Mouse (Mus musculus) MEL (cell line): ENCODE results near the gene Shq1. TPM values are rescaled to one million over a fixed set of nuclear protein-coding genes. Genes with fewer than 3 reads are reported as not detected.

Experiments
- DNase-seq: peaks from one replicate; pipeline ENCODE4 v3.0.0; 2011; ENCODE audit warnings: low read depth, low spot score
- H3K27ac ChIP-seq: 2 replicates; pipeline ENCODE4 v1.5.1; 2012; ENCODE audit warnings: low read depth, mild to moderate bottlenecking, control low read depth, low read length, moderate library complexity; ENCODE audit not compliant: control insufficient read depth
- H3K27me3 ChIP-seq, 2 experiments: fragments of 150-350 bp in 1 of 2; sonication (generic) in 1 of 2; 2 replicates each; pipeline ENCODE4 v1.6.1; 2012; ENCODE audit warnings: low read length in 2 of 2, mild to moderate bottlenecking in 2 of 2, improper control_type of control experiment in 1 of 2, moderate library complexity in 1 of 2; ENCODE audit not compliant: insufficient read depth in 2 of 2, control insufficient read depth in 1 of 2
- H3K36me3 ChIP-seq, 2 experiments: 2 replicates each; pipeline ENCODE4 v1.6.1; 2012 to 2014; ENCODE audit warnings: low read length in 2 of 2, improper control_type of control experiment in 1 of 2, inconsistent platforms in 1 of 2, mild to moderate bottlenecking in 1 of 2; ENCODE audit not compliant: insufficient read depth in 2 of 2, control insufficient read depth in 1 of 2
- H3K4me1 ChIP-seq, 2 experiments: fragments of 150-350 bp in 1 of 2; sonication (generic) in 1 of 2; 2 replicates each; pipeline ENCODE4 v1.6.1; 2012; ENCODE audit warnings: low read length in 2 of 2, improper control_type of control experiment in 1 of 2, mild to moderate bottlenecking in 1 of 2; ENCODE audit not compliant: insufficient read depth in 2 of 2, control insufficient read depth in 1 of 2
- H3K4me3 ChIP-seq, 2 experiments: fragments of 150-350 bp in 1 of 2; sonication (generic) in 1 of 2; 2 replicates each; pipeline ENCODE4 v1.5.1; 2012; ENCODE audit warnings: low read depth in 2 of 2, low read length in 2 of 2, mild to moderate bottlenecking in 2 of 2, moderate library complexity in 2 of 2, control low read depth in 1 of 2, improper control_type of control experiment in 1 of 2; ENCODE audit not compliant: control insufficient read depth in 1 of 2, insufficient read depth in 1 of 2
- H3K79me2 ChIP-seq: 2 replicates; pipeline ENCODE4 v1.6.1; 2012; ENCODE audit warnings: mild to moderate bottlenecking, low read length, moderate library complexity; ENCODE audit not compliant: control insufficient read depth, poor library complexity, insufficient read depth
- H3K9ac ChIP-seq: 2 replicates; pipeline ENCODE4 v1.6.1; 2012; ENCODE audit warnings: low read depth, mild to moderate bottlenecking, control low read depth, low read length, moderate library complexity; ENCODE audit not compliant: control insufficient read depth, poor library complexity, severe bottlenecking
- H3K9me3 ChIP-seq: fragments of 150-350 bp; sonication (generic); replicated peaks from 2 replicates; pipeline ENCODE4 v1.6.1; 2012; ENCODE audit warnings: mild to moderate bottlenecking, low read length, improper control_type of control experiment, moderate library complexity; ENCODE audit not compliant: insufficient read depth
- BHLHE40 ChIP-seq: IDR thresholded peaks from 2 replicates; pipeline ENCODE4 v1.6.1; 2012; ENCODE audit warnings: low read depth, mild to moderate bottlenecking, inconsistent platforms, low read length, improper control_type of control experiment, borderline replicate concordance
- CHD2 ChIP-seq: IDR thresholded peaks from 2 replicates; pipeline ENCODE4 v1.6.1; 2011; ENCODE audit warnings: low read length, improper control_type of control experiment
- CTCF ChIP-seq, 3 experiments: IDR thresholded peaks in 2 of 3; conservative IDR thresholded peaks in 1 of 3; 2 replicates each; pipeline ENCODE4 v1.5.1; 2011 to 2012; ENCODE audit warnings: low read length in 3 of 3, low read depth in 2 of 3, mild to moderate bottlenecking in 2 of 3, improper control_type of control experiment in 1 of 3, inconsistent platforms in 1 of 3, mixed read lengths in 1 of 3, moderate library complexity in 1 of 3; ENCODE audit not compliant: control insufficient read depth in 1 of 3, insufficient read depth in 1 of 3, poor library complexity in 1 of 3, severe bottlenecking in 1 of 3
- HCFC1 ChIP-seq: IDR thresholded peaks from 2 replicates; pipeline ENCODE4 v1.6.1; 2012; ENCODE audit warnings: low read depth, mild to moderate bottlenecking, inconsistent platforms, low read length, improper control_type of control experiment, moderate library complexity
- MAX ChIP-seq: IDR thresholded peaks from 2 replicates; pipeline ENCODE4 v1.6.1; 2011; ENCODE audit warnings: low read length, improper control_type of control experiment
- MEF2A ChIP-seq: IDR thresholded peaks from 2 replicates; pipeline ENCODE4 v1.6.1; 2014; ENCODE audit warnings: low read depth, mild to moderate bottlenecking, inconsistent platforms, low read length, improper control_type of control experiment; ENCODE audit not compliant: poor library complexity, insufficient replicate concordance, severe bottlenecking; ENCODE audit errors: extremely low read depth
- MYB ChIP-seq: IDR thresholded peaks from 2 replicates; pipeline ENCODE4 v1.6.1; 2011; ENCODE audit warnings: mild to moderate bottlenecking, low read depth, low read length, improper control_type of control experiment
- NRF1 ChIP-seq: IDR thresholded peaks from 2 replicates; pipeline ENCODE4 v1.6.1; 2014; ENCODE audit warnings: low read depth, mild to moderate bottlenecking, inconsistent platforms, low read length, improper control_type of control experiment, moderate library complexity; ENCODE audit not compliant: poor library complexity, insufficient read depth, severe bottlenecking
- POLR2A ChIP-seq, 2 experiments: IDR thresholded peaks; 2 replicates each; pipeline ENCODE4 v1.6.1; 2011 to 2012; ENCODE audit warnings: low read length in 2 of 2, mild to moderate bottlenecking in 2 of 2, control low read depth in 1 of 2, improper control_type of control experiment in 1 of 2, low read depth in 1 of 2, moderate library complexity in 1 of 2; ENCODE audit not compliant: control insufficient read depth in 1 of 2, insufficient read depth in 1 of 2, poor library complexity in 1 of 2
- POLR2AphosphoS5 ChIP-seq: IDR thresholded peaks from 2 replicates; pipeline ENCODE4 v1.6.1; 2012; ENCODE audit warnings: low read depth, borderline replicate concordance, mild to moderate bottlenecking, inconsistent platforms, low read length, moderate library complexity, mixed read lengths
- RAD21 ChIP-seq: IDR thresholded peaks from 2 replicates; pipeline ENCODE4 v1.6.1; 2011; ENCODE audit warnings: mild to moderate bottlenecking, low read depth, low read length, improper control_type of control experiment
- RCOR1 ChIP-seq: IDR thresholded peaks from 2 replicates; pipeline ENCODE4 v1.6.1; 2012; ENCODE audit warnings: low read depth, mild to moderate bottlenecking, inconsistent platforms, low read length, improper control_type of control experiment
- SIN3A ChIP-seq: IDR thresholded peaks from 2 replicates; pipeline ENCODE4 v1.6.1; 2012; ENCODE audit warnings: low read length, improper control_type of control experiment, inconsistent platforms
- TAL1 ChIP-seq: IDR thresholded peaks from 2 replicates; pipeline ENCODE4 v1.6.1; 2012; ENCODE audit warnings: mild to moderate bottlenecking, inconsistent platforms, low read length, moderate library complexity, mixed read lengths
- TBP ChIP-seq: IDR thresholded peaks from 2 replicates; pipeline ENCODE4 v1.8.0; 2011; ENCODE audit warnings: low read depth, low read length, improper control_type of control experiment
- ZKSCAN1 ChIP-seq: IDR thresholded peaks from 2 replicates; pipeline ENCODE4 v1.6.1; 2012; ENCODE audit warnings: low read depth, mild to moderate bottlenecking, inconsistent platforms, low read length, improper control_type of control experiment, moderate library complexity
- ZNF384 ChIP-seq: IDR thresholded peaks from 2 replicates; pipeline ENCODE4 v1.6.1; 2012; ENCODE audit warnings: low read depth, mild to moderate bottlenecking, inconsistent platforms, low read length, improper control_type of control experiment
- polyA plus RNA-seq, 2 experiments: library from polyadenylated mRNA; stranded (reverse) in 1 of 2; unstranded in 1 of 2; fragments of >175 nt in 1 of 2; fragments of >200 nt in 1 of 2; gene quantifications; 2 replicates each; pipeline versions ENCODE4 v1.2.1 to v1.2.4; 2012; ENCODE audit warnings: low replicate concordance in 2 of 2, low read depth in 1 of 2; ENCODE audit not compliant: insufficient read length in 2 of 2, insufficient read depth in 1 of 2, missing spikeins in 1 of 2
- total RNA-seq: library from RNA; depleted of rRNA; stranded (reverse); fragments of 300-350 nt; gene quantifications from 2 replicates; pipeline ENCODE4 v1.2.3, GENCODE M21; 2012

Gene Shq1
- total and polyA plus RNA-seq, 3 experiments: 20.2 to 23.5 TPM; not detected in 1

DNA sequence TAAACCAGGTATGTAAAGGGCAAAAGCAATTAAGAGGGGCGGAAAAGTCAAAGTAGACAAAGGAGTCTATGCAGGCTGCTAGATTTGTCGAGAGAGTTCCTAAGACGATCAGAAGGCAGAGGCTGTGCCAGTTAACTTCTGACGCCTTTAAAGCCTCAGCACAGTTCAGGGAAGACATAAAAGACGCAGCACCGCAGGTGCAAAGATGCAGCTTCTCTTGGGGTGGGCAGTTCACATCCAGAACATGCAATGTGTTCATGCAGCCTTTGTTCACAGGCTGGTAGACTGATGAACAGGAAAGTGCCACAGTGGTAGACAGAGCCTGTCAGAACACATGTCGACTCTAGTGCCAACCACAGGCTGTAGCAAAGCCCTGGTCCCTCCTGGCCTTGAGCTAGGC lies 51.6 kb downstream of the Shq1 start:
- H3K27me3 ChIP-seq: no peaks in the 10 kb centered on the region
- no peaks in the 10 kb centered on the region for H3K79me2 ChIP-seq
- H3K4me3 ChIP-seq: no peak overlapping the region
- H3K9me3 ChIP-seq: no peaks in the 10 kb centered on the region
- H3K27ac ChIP-seq: no peak overlapping the region
- peaks cover 22 to 27% of the 10 kb centered on the region in 2 experiments for H3K4me1 ChIP-seq
- TF ChIP-seq TBP (no peak), CTCF (IDR thresholded peaks at IDR 0.05 in 2 of 3, conservative IDR thresholded peaks at IDR 0.05 in 1 of 3; ENCODE audit: control insufficient read depth in 1 of 3, insufficient read depth in 1 of 3, low read depth in 2 of 3, low read length in 3 of 3, poor library complexity in 1 of 3, severe bottlenecking in 1 of 3) (no peak), CHD2 (no peak), MAX (no peak), TAL1 (no peak), POLR2AphosphoS5 (no peak), MYB (no peak), RCOR1 (no peak), NRF1 (no peak), SIN3A (no peak), POLR2A (IDR thresholded peaks at IDR 0.05; ENCODE audit: control insufficient read depth in 1 of 2, insufficient read depth in 1 of 2, low read depth in 1 of 2, low read length in 2 of 2, poor library complexity in 1 of 2) (no peak)
- no peak overlapping the region for H3K9ac ChIP-seq
- DNase-seq: no peak
- H3K36me3 ChIP-seq: peaks cover 3 to 28% of the 10 kb centered on the region in 2 experiments

DNA sequence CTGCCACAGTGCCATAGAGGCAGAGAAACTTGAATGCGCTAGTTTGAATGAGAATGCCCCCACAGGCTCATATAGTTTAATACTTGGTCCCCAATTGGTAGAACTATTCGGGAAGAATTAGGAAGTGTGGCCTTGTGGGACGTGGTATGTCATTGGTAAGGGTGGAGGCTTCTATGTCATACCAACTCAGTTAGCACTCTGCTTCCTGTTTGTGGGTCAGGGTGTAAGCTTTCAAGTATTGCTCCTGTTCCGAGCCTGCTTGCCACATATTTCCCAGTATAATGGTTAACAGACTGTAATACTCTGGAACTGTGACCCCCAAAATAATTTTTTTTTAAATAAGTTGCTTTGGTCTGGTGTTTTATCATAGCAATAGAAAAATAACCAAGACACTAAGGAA lies 54.8 kb downstream of the Shq1 start:
- Histone ChIP-seq H3K4me3 (no peak overlapping the region), H3K4me1 (peaks cover 0 to 3% of the 10 kb centered on the region in 2 experiments; a peak in 1 of 4 replicates), H3K27me3 (no peaks in the 10 kb centered on the region), H3K36me3 (peaks cover 3 to 6% of the 10 kb centered on the region in 2 experiments; a peak in 3 of 4 replicates), H3K79me2 (no peaks in the 10 kb centered on the region), H3K9me3 (no peaks in the 10 kb centered on the region), H3K9ac (no peak overlapping the region), H3K27ac (no peak overlapping the region)
- no peak for DNase-seq
- TF ChIP-seq RAD21 (no peak), MEF2A (no peak), ZKSCAN1 (no peak), BHLHE40 (no peak), ZNF384 (no peak), HCFC1 (no peak), NRF1 (no peak)
